Mouse (Mus musculus) ovary, postnatal 14 days (tissue): ENCODE measurements around the gene Kif17.

ENCODE experiments used
- DNase-seq: peaks from one replicate; pipeline ENCODE4 v3.0.0; 2022; ENCODE audit warnings: low spot score

Kif17 gene

GRCm38 (mm10) chr4:138250088-138250960, at the start of gene Kif17, which contains the start of gene Sh2d5:
Gene Kif17, plus strand, starts transcription at chr4:138250435.
Gene Sh2d5, plus strand, starts transcription at chr4:138250403.
- DNase-seq: no peak

- no peak for DNase-seq
Observed at GRCm38 (mm10) chr4:138200769-138201168, 49.5 kb upstream of the Kif17 start.

GRCm38 (mm10) chr4:138201696-138202095, 48.5 kb upstream of the Kif17 start:
- DNase-seq: no peak

- DNase-seq: no peak
Observed at GRCm38 (mm10) chr4:138210116-138210515, 40.1 kb upstream of the Kif17 start.

- DNase-seq: no peak
Observed at GRCm38 (mm10) chr4:138213861-138214260, 36.4 kb upstream of the Kif17 start.

- DNase-seq: no peak
Observed at GRCm38 (mm10) chr4:138215671-138216199, 34.5 kb upstream of the Kif17 start.

GRCm38 (mm10) chr4:138216200-138216890, 33.9 kb upstream of the Kif17 start, which contains the start of gene Hp1bp3:
Gene Hp1bp3, plus strand, starts transcription at chr4:138216296.
- peak; percentile 74 for DNase-seq

- DNase-seq: peak; percentile 98
Observed at GRCm38 (mm10) chr4:138216891-138217392, 33.3 kb upstream of the Kif17 start.

GRCm38 (mm10) chr4:138217441-138217840, 32.8 kb upstream of the Kif17 start:
- DNase-seq: no peak

- no peak for DNase-seq
Observed at GRCm38 (mm10) chr4:138217951-138218685, 32.1 kb upstream of the Kif17 start.

- DNase-seq: no peak
Observed at GRCm38 (mm10) chr4:138219331-138219730, 30.9 kb upstream of the Kif17 start.

- no peak for DNase-seq
Observed at GRCm38 (mm10) chr4:138220761-138221160, 29.5 kb upstream of the Kif17 start.

- no peak for DNase-seq
Observed at GRCm38 (mm10) chr4:138221406-138221805, 28.8 kb upstream of the Kif17 start.

- no peak for DNase-seq
Observed at GRCm38 (mm10) chr4:138222396-138222795, 27.8 kb upstream of the Kif17 start.

- no peak for DNase-seq
Observed at GRCm38 (mm10) chr4:138223623-138224022, 26.6 kb upstream of the Kif17 start.

- no peak for DNase-seq
Observed at GRCm38 (mm10) chr4:138246756-138247665, 3.2 kb upstream of the Kif17 start.

GRCm38 (mm10) chr4:138251819-138252218, 1.6 kb downstream of the Kif17 start:
- no peak for DNase-seq

GRCm38 (mm10) chr4:138252231-138252630, 2.0 kb downstream of the Kif17 start:
- DNase-seq: no peak

GRCm38 (mm10) chr4:138257116-138257687, 7.0 kb downstream of the Kif17 start:
- DNase-seq: no peak

GRCm38 (mm10) chr4:138258663-138259062, 8.4 kb downstream of the Kif17 start:
- no peak for DNase-seq
